Mouse (Mus musculus) lung, embryonic 15.5 days (tissue): Measurements from ENCODE around the gene Jak2. TPM values are rescaled to one million over a fixed set of nuclear protein-coding genes. Genes with fewer than 3 reads are reported as not detected.
A peak's percentile ranks its signal among the peaks of the same experiment; 100 is the strongest.

Source experiments
- ATAC-seq: fragments of 200-750 bp; cut with Nextera tagmentation; 2 replicates; pipeline ENCODE4 v1.8.0; 2017; ENCODE audit warnings: moderate number of reproducible peaks, borderline replicate concordance; ENCODE audit not compliant: low FRiP score, low TSS enrichment; ENCODE audit errors: extremely low read depth
- H3K27ac ChIP-seq: fragments of 300-500 bp; sonication (generic); 2 replicates; pipeline ENCODE4 v1.5.1; 2015; ENCODE audit warnings: moderate library complexity, mild to moderate bottlenecking, inconsistent platforms
- H3K27me3 ChIP-seq: fragments of 300-500 bp; sonication (generic); 2 replicates; pipeline ENCODE4 v1.6.1; 2015; ENCODE audit warnings: inconsistent platforms
- H3K36me3 ChIP-seq: fragments of 300-500 bp; sonication (generic); 2 replicates; pipeline ENCODE4 v1.6.1; 2015; ENCODE audit warnings: inconsistent platforms
- H3K4me1 ChIP-seq: fragments of 300-500 bp; sonication (generic); 2 replicates; pipeline ENCODE4 v1.6.1; 2015; ENCODE audit warnings: inconsistent platforms
- H3K4me2 ChIP-seq: fragments of 300-500 bp; sonication (generic); 2 replicates; pipeline ENCODE4 v1.6.1; 2015; ENCODE audit warnings: inconsistent platforms, mild to moderate bottlenecking, moderate library complexity
- H3K4me3 ChIP-seq: fragments of 300-500 bp; sonication (generic); 2 replicates; pipeline ENCODE4 v1.5.1; 2015; ENCODE audit warnings: mild to moderate bottlenecking, inconsistent platforms
- H3K9ac ChIP-seq: fragments of 300-500 bp; sonication (generic); 2 replicates; pipeline ENCODE4 v1.6.1; 2015; ENCODE audit warnings: inconsistent platforms
- H3K9me3 ChIP-seq: fragments of 300-500 bp; sonication (generic); 2 replicates; pipeline ENCODE4 v1.6.1; 2016; ENCODE audit warnings: inconsistent platforms
- WGBS: fragments of 180-500 bp; shearing (Covaris S2); methylation state at CpG from one replicate; pipeline ENCODE4 v1.1.7; 2015; 5-methylcytosine and 5-hydroxymethylcytosine counted together
- polyA plus RNA-seq: library from polyadenylated mRNA; unstranded; fragments of >200 nt; fragmentation: Nextera tagmentation; extraction: Ambion mirVana; gene quantifications from 2 replicates; pipeline ENCODE4 v1.2.1, GENCODE M21; 2015

Gene Jak2
- 7.7 and 8.3 TPM in 2 replicates for polyA plus RNA-seq

DNA sequence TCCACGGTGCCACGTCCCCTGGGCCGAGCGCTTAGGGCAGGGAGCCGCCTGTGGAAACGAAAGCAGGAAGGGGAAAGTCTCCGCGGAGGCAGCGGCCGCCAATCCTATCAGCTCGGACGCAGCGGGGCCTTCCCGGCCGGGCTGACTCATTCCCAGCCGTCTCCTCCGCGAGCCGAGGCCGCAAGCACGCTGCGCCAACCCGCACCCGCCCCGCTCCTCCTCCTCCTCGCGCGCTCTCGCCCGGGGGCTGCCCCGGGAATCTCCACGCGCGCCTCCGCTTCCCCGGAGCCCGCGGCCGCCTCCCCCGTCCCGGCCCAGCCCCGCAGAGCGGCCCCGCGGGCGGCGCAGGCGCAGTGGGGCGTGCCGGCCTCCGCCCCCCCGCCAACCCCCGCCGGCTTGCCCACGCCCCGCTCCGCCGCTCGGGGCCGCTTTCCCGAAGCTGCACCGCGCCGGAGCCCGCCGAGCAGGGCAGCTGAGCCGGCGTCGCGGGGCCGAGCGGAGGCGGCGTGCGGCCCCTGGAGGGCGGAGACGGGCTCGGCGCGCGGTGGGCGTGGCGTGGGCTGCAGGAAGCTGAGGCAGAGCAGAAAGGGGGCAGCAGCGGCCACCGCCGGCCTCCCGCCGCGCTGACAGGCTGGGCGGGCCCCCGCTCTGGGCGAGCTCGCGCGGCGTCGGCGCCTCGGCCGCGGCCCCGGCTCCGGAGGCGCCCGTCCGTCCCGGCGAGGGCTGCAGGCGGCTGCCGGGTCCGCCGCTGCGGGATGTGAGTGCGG lies at the start of gene Jak2:
Gene Jak2, plus strand, starts transcription at position 638 of the 767 bp plus-strand sequence.
- Histone ChIP-seq H3K9me3 (no peaks in the 10 kb centered on the region), H3K4me2 (peak within 1 kb of the TSS; percentile 88), H3K36me3 (no peaks in the 10 kb centered on the region), H3K9ac (peak within 1 kb of the TSS; percentile 92), H3K4me3 (peak within 1 kb of the TSS; percentile 84), H3K4me1 (peaks cover 24% of the 10 kb centered on the region), H3K27ac (peak within 1 kb of the TSS; percentile 98), H3K27me3 (no peaks in the 10 kb centered on the region)
- WGBS: 0% methylated on average over 92 of the region's 114 CpGs
- peak; percentile 97 for ATAC-seq

GRCm38 (mm10) chr19:29203337-29203736 lies 48.3 kb upstream of the Jak2 start:
- Histone ChIP-seq H3K27me3 (no peaks in the 10 kb centered on the region), H3K4me2 (no peak overlapping the region), H3K9me3 (no peaks in the 10 kb centered on the region), H3K27ac (no peak overlapping the region), H3K9ac (no peak overlapping the region), H3K4me3 (no peak overlapping the region), H3K4me1 (no peaks in the 10 kb centered on the region), H3K36me3 (no peaks in the 10 kb centered on the region)
- WGBS: 49% methylated on average over 2 of the region's 2 CpGs
- no peak for ATAC-seq

GRCm38 (mm10) chr19:29204583-29204982 lies 47.0 kb upstream of the Jak2 start:
- Histone ChIP-seq H3K9me3 (no peaks in the 10 kb centered on the region), H3K27ac (no peak overlapping the region), H3K4me2 (no peak overlapping the region), H3K9ac (no peak overlapping the region), H3K27me3 (no peaks in the 10 kb centered on the region), H3K4me1 (no peaks in the 10 kb centered on the region), H3K36me3 (no peaks in the 10 kb centered on the region), H3K4me3 (no peak overlapping the region)
- 58% methylated on average over 4 of the region's 4 CpGs for WGBS
- no peak for ATAC-seq

- Histone ChIP-seq H3K9me3 (no peaks in the 10 kb centered on the region), H3K36me3 (no peaks in the 10 kb centered on the region), H3K4me1 (no peaks in the 10 kb centered on the region), H3K4me2 (no peak overlapping the region), H3K9ac (no peak overlapping the region), H3K27me3 (no peaks in the 10 kb centered on the region), H3K27ac (no peak overlapping the region), H3K4me3 (no peak overlapping the region)
- ATAC-seq: no peak
- 69% methylated on average over 2 of the region's 2 CpGs for WGBS
Observed at GRCm38 (mm10) chr19:29205267-29205666, 46.4 kb upstream of the Jak2 start.

- Histone ChIP-seq H3K27ac (no peak overlapping the region), H3K27me3 (no peaks in the 10 kb centered on the region), H3K4me2 (no peak overlapping the region), H3K36me3 (no peaks in the 10 kb centered on the region), H3K9me3 (no peaks in the 10 kb centered on the region), H3K9ac (no peak overlapping the region), H3K4me3 (no peak overlapping the region), H3K4me1 (no peaks in the 10 kb centered on the region)
- 47% methylated on average over 7 of the region's 7 CpGs for WGBS
- ATAC-seq: no peak
Observed at GRCm38 (mm10) chr19:29209898-29210297, 41.7 kb upstream of the Jak2 start.

- WGBS: 92% methylated on average over 9 of the region's 9 CpGs
- ATAC-seq: no peak
Observed at GRCm38 (mm10) chr19:29210319-29210718, 41.3 kb upstream of the Jak2 start.

DNA sequence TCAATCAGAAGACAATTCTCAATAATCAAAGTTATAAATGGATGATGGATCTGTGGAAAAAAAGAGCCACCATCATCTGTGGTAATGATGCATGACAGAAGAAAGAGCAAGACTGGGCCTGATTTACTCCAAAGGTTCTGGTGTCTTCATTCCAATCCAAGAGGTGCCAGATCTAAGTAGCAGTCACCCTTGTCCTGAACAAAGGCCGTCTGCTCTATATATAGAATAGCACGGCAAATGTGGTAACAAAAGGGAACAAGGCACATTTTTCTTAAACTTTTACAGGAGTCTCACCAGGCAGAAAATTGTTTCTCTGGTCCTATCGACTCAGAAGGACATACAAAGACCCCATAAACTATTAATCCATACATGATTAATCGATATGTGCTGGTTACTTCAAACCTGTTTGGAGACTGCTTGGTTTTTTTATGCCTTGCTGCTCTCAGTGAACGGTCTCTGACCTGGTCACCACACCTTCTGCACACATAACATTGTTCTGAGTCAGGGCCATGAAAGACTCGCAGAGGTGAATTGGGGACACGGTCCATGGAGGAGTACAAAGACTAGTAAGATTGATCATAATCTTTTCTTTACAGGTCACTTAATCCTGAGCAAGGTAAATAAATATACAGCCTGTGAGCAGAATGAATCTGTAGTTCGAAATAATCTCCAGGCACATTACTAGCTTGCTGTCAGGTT lies 35.7 kb upstream of the Jak2 start:
- no peak for ATAC-seq
- no peak overlapping the region for H3K27ac ChIP-seq
- WGBS: 54% methylated on average over 8 of the region's 8 CpGs

More at GRCm38 (mm10) chr19:29210319-29210718, 41.3 kb upstream of the Jak2 start:
- H3K27ac ChIP-seq: no peak overlapping the region
- no peak overlapping the region for H3K4me2 ChIP-seq
- no peak overlapping the region for H3K9ac ChIP-seq
- no peak overlapping the region for H3K4me3 ChIP-seq
- H3K27me3 ChIP-seq: no peaks in the 10 kb centered on the region
- H3K36me3 ChIP-seq: no peaks in the 10 kb centered on the region
- no peaks in the 10 kb centered on the region for H3K9me3 ChIP-seq
- no peaks in the 10 kb centered on the region for H3K4me1 ChIP-seq

DNA sequence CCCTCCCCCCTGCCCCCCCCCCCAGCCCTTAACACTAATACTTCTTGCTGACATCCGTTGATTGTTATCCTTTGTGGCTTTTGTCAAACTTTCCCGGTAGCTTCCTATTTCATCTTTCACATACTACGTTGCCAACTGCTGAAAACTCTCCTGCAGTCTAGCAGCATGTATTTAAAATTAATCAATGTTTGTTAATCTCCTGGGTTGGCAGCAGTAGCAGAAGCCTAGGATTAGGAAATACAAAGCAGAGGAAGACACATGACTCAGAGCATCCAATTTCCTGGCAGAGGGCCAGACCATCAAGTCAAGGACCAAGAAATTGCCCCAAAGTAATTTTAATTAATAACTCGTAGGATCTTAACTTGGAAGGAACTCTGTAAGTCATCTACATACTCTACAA lies 29.8 kb upstream of the Jak2 start:
- ATAC-seq: no peak
- Histone ChIP-seq H3K4me2 (no peak overlapping the region), H3K36me3 (no peaks in the 10 kb centered on the region), H3K27me3 (no peaks in the 10 kb centered on the region), H3K9me3 (no peaks in the 10 kb centered on the region), H3K4me3 (no peak overlapping the region), H3K4me1 (no peaks in the 10 kb centered on the region), H3K9ac (no peak overlapping the region), H3K27ac (no peak overlapping the region)
- WGBS: 67% methylated on average over 4 of the region's 4 CpGs

More for the DNA sequence above, 35.7 kb upstream of the Jak2 start:
- Histone ChIP-seq H3K4me2 (no peak overlapping the region), H3K9me3 (no peaks in the 10 kb centered on the region), H3K36me3 (no peaks in the 10 kb centered on the region), H3K9ac (no peak overlapping the region), H3K27me3 (no peaks in the 10 kb centered on the region), H3K4me1 (no peaks in the 10 kb centered on the region), H3K4me3 (no peak overlapping the region)

DNA sequence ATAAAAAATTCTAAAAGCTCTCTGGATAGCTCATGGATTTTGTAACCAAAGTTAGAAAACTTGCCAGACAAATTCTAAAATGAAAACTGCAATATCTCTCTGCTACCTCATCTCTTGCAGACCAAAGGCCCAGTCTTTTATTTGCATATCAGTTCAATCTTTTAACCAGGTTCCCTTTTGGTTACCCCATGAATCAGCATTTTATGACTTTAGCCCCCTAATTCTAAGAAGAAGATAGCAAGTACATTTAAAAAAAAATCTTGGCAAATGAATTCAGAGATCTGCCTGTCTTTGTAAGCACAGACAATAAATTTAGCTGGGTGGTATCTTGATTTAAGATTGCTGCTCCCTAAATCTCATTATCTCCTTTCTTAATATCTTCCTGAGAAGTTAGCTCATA lies 26.7 kb upstream of the Jak2 start:
- no peak for ATAC-seq

DNA sequence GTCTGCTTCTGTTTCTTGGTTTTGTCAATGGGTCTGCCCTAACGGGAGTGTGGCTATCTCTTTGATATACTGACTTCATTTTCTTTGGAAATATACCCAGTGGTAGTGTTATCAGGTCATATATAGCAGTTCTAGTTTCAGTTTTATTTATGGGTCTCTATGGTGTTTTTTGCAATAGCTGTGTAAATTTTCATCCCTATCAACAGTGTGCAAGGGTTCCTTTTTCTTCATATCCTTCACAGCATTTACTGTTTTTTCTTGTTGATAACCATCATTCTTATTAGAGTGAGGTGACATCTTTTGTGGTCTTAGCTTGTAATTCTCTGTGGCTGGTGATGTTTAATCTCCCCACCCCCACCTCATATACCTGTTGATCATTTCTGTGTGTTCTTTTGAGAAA lies 24.6 kb upstream of the Jak2 start:
- Histone ChIP-seq H3K27ac (no peak overlapping the region), H3K4me1 (no peaks in the 10 kb centered on the region), H3K27me3 (no peaks in the 10 kb centered on the region), H3K36me3 (no peaks in the 10 kb centered on the region), H3K9ac (no peak overlapping the region), H3K4me3 (no peak overlapping the region), H3K4me2 (no peak overlapping the region), H3K9me3 (no peaks in the 10 kb centered on the region)
- WGBS: 65% methylated on average over 1 of the region's 1 CpGs
- ATAC-seq: no peak

More for the DNA sequence above, 26.7 kb upstream of the Jak2 start:
- H3K4me3 ChIP-seq: no peak overlapping the region
- no peaks in the 10 kb centered on the region for H3K36me3 ChIP-seq
- H3K4me2 ChIP-seq: no peak overlapping the region
- no peaks in the 10 kb centered on the region for H3K4me1 ChIP-seq
- no peak overlapping the region for H3K9ac ChIP-seq
- no peaks in the 10 kb centered on the region for H3K9me3 ChIP-seq
- no peak overlapping the region for H3K27ac ChIP-seq
- no peaks in the 10 kb centered on the region for H3K27me3 ChIP-seq

GRCm38 (mm10) chr19:29227941-29228590 lies 23.6 kb upstream of the Jak2 start:
- WGBS: 65% methylated on average over 9 of the region's 9 CpGs
- no peaks in the 10 kb centered on the region for H3K4me1 ChIP-seq

GRCm38 (mm10) chr19:29228989-29229388 lies 22.6 kb upstream of the Jak2 start:
- H3K4me1 ChIP-seq: no peaks in the 10 kb centered on the region
- H3K9ac ChIP-seq: no peak overlapping the region
- H3K36me3 ChIP-seq: no peaks in the 10 kb centered on the region
- no peak for ATAC-seq
- H3K4me3 ChIP-seq: no peak overlapping the region
- H3K4me2 ChIP-seq: no peak overlapping the region
- no peak overlapping the region for H3K27ac ChIP-seq
- no peaks in the 10 kb centered on the region for H3K27me3 ChIP-seq
- 51% methylated on average over 2 of the region's 2 CpGs for WGBS
- no peaks in the 10 kb centered on the region for H3K9me3 ChIP-seq

More at GRCm38 (mm10) chr19:29227941-29228590, 23.6 kb upstream of the Jak2 start:
- H3K9ac ChIP-seq: no peak overlapping the region
- no peak overlapping the region for H3K27ac ChIP-seq
- H3K4me2 ChIP-seq: no peak overlapping the region
- ATAC-seq: no peak
- no peaks in the 10 kb centered on the region for H3K9me3 ChIP-seq
- no peaks in the 10 kb centered on the region for H3K36me3 ChIP-seq
- no peak overlapping the region for H3K4me3 ChIP-seq
- H3K27me3 ChIP-seq: no peaks in the 10 kb centered on the region
